Mouse (Mus musculus): ENCODE measurements around the gene Rbfox3. TPM values are rescaled to one million over a fixed set of nuclear protein-coding genes. Genes with fewer than 3 reads are reported as not detected.

Rbfox3 gene
- polyA plus RNA-seq, 1 experiment from 2014 or later = 51.1 TPM

DNA sequence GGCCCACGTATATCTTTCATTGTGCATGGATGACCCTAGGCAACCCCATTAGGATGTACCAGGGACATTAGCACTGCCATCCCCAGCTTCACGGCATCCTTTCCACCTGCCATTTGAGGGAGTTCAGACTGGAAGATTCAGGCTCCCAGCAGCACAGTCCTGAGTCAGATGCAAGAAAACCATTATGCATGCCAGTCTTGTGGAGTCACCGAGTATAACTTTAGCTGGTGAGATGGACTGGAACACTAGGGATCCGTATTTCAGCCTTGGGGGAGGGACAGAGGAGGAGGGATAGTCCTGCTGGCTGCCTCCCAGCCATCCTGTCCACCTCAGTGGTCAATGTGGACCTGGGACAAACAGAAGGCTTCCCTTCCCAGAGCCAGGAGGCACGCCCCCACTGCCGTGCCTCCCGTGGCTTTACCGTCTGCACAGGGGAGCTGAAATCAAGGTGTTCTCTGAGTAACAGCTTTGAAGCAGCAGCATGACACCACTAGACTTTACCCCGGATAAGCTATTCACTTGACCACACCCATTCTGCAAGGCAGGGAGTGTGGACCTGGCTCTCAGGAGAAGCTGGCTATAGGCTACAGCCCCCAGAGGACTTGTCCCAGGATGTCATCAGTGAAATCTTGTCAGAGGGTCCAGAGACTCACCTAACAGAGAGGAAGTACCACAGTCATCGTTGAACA, 78.5 kb downstream of the Rbfox3 start:
- Histone ChIP-seq H3K27me3 (no peaks in the 10 kb centered on the region), H3K9me3 (no peaks in the 10 kb centered on the region), H3K9ac (replicated peaks) (no peak overlapping the region), H3K4me3 (no peak overlapping the region), H3K4me1 (peaks cover 16% of the 10 kb centered on the region), H3K27ac (replicated peaks) (no peak overlapping the region), H3K36me3 (no peaks in the 10 kb centered on the region), H3K4me2 (replicated peaks) (no peak overlapping the region)
- 79% methylated on average over 10 of the region's 10 CpGs for WGBS
- no peak for ATAC-seq (replicated peaks)

DNA sequence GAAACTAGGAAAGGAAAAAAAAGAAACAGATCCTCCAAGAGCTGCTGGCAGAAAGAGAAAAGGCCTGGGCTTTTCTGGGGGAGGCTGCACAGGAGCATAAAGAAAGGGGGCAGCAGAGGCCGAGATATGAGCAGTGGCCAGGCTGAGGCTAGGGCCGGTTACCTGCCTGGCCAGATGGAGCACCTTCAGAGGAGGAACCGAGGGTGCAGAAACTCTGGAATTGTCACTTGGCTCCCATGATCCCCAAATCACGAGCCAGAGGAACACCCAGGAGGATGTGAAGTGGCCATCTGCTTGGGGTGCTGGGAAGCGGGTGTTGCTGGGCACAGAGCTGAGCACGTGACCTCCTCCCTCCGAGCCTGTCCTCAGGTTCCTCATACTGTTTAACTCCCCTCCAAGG, 79.7 kb downstream of the Rbfox3 start:
- H3K27me3 ChIP-seq = no peaks in the 10 kb centered on the region
- H3K4me3 ChIP-seq = no peak overlapping the region
- WGBS = 60% methylated on average over 7 of the region's 7 CpGs
- 0 out of 2 replicates have a peak, but pooled peaks have one; percentile 4 for ATAC-seq (replicated peaks)
- peaks cover 11% of the 10 kb centered on the region; the same call in 1 of the 2 replicates for H3K4me1 ChIP-seq
- no peaks in the 10 kb centered on the region for H3K36me3 ChIP-seq
- H3K9ac ChIP-seq (replicated peaks) = no peak overlapping the region
- H3K4me2 ChIP-seq (replicated peaks) = no peak overlapping the region
- H3K27ac ChIP-seq (replicated peaks) = no peak overlapping the region
- no peaks in the 10 kb centered on the region for H3K9me3 ChIP-seq

DNA sequence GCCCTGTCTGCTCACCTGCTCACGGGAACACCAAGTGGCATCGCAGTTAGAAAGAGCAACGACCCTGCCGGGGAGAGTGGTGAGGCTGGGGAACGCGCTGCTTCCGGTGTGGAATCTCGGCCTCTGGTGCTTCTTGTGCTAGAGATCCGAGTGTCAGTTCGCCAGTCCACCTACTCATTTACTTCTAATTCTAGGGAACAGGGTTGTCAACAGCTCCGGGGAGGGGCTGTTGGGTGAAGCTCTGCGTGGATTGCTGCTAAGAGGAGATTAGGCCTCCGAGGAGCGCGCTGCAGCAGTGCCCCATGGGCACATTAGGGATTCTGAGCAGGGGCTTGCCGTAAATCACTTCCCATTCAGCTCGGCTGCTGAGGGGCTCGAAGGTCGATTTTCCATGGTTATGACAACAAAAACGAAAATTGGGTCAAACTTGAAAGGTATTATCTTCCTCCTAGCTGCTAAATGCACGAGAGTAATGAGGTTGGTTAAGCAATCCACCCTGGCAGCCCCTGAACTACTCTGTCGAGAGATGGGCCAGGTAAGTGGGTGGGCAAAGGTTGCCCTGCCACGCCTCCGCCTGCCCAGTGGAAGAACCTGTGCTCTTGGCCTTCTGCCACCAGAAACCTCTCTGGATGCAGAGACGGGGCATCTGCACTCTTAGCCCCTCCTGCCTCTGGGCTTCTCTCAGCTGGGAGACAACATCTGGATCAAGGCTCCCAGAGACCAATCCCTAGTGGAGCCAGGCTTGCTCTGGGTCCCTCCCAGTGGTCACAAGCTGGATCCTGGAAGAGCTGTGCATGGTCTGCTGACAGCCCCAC, 85.9 kb downstream of the Rbfox3 start:
- no peak overlapping the region for H3K27ac ChIP-seq (replicated peaks)
- no peak overlapping the region for H3K4me3 ChIP-seq
- peaks cover 15% of the 10 kb centered on the region for H3K4me1 ChIP-seq
- ATAC-seq (replicated peaks) = no peak
- H3K36me3 ChIP-seq = no peaks in the 10 kb centered on the region
- H3K9me3 ChIP-seq = no peaks in the 10 kb centered on the region
- no peaks in the 10 kb centered on the region for H3K27me3 ChIP-seq
- no peak overlapping the region for H3K9ac ChIP-seq (replicated peaks)
- H3K4me2 ChIP-seq (replicated peaks) = no peak overlapping the region
- WGBS = 52% methylated on average over 25 of the region's 25 CpGs

DNA sequence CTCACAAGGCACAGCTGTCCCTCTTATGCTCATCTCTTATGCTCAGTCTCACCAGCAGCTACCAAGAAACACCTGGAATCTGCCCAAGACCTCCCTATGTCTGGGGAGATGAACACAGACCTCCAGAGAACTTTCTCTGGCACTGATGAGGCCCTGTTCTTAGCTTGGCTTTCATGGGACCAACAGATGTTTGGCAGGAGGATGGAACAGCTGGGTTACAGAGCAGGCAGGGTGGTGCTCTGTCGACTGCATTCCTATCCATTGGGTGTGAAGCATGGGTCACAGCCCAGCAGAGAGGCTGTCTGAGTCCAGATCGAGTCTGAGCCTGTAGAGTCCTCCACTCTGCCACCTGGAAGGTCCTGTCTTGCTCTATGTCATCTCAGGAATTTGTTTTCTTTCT, 90.0 kb downstream of the Rbfox3 start:
- Histone ChIP-seq H3K27me3 (no peaks in the 10 kb centered on the region), H3K36me3 (no peaks in the 10 kb centered on the region), H3K9me3 (no peaks in the 10 kb centered on the region), H3K4me1 (peaks cover 18% of the 10 kb centered on the region), H3K27ac (replicated peaks) (no peak overlapping the region), H3K4me3 (no peak overlapping the region), H3K4me2 (replicated peaks) (no peak overlapping the region), H3K9ac (replicated peaks) (no peak overlapping the region)
- ATAC-seq (replicated peaks) = no peak
- 66% methylated on average over 2 of the region's 2 CpGs for WGBS

DNA sequence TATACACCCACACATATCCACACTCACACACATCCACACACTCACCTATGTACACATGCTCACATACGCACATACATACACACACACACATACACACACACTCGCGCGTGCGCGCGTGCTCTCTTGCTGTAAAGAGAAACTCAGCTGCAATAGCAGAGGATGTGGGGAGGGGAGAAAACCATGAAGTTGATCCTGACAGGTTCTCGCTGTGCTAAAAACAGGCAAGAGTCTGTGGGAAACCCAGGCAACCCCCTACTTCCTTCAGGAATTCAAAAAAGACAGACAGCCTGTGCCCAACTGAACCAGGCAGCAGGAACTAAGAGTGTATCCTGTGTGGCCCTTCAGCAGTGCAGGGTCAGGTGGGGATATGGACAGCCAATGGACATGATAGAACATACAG, 92.9 kb downstream of the Rbfox3 start:
- no peak for ATAC-seq (replicated peaks)
- H3K9ac ChIP-seq (replicated peaks) = no peak overlapping the region
- H3K27ac ChIP-seq (replicated peaks) = no peak overlapping the region
- no peak overlapping the region for H3K4me2 ChIP-seq (replicated peaks)
- H3K9me3 ChIP-seq = no peaks in the 10 kb centered on the region
- H3K4me3 ChIP-seq = no peak overlapping the region
- H3K36me3 ChIP-seq = no peaks in the 10 kb centered on the region
- H3K27me3 ChIP-seq = no peaks in the 10 kb centered on the region
- peaks cover 24% of the 10 kb centered on the region for H3K4me1 ChIP-seq
- WGBS = 93% methylated on average over 8 of the region's 8 CpGs

DNA sequence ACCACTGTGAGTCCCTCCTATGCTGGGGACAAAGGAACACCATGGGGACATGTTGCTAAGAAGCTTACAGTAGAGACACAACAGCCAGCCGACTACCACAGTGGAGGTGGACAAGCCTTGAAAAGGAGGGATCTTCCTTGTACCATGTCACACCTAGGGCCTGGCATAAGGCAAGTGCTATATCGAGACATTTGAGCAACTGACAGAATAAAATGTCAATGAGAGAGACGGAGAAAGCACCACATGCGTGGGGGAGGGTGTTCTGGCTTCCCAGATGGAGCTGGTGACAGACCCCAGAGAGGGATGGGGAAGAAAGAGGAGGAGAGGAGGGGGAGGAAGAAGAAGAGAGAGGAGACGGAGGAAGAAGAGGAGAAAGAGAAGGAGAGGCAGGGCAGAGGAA, 96.3 kb downstream of the Rbfox3 start:
- Histone ChIP-seq H3K9ac (replicated peaks) (no peak overlapping the region), H3K27me3 (no peaks in the 10 kb centered on the region), H3K27ac (replicated peaks) (peak overlapping the region; percentile 75), H3K9me3 (no peaks in the 10 kb centered on the region), H3K4me3 (no peak overlapping the region), H3K4me1 (peaks cover 25% of the 10 kb centered on the region), H3K36me3 (no peaks in the 10 kb centered on the region), H3K4me2 (replicated peaks) (no peak overlapping the region)
- 54% methylated on average over 5 of the region's 5 CpGs for WGBS
- ATAC-seq (replicated peaks) = peak; percentile 19; the same call in 1 of the 2 replicates

DNA sequence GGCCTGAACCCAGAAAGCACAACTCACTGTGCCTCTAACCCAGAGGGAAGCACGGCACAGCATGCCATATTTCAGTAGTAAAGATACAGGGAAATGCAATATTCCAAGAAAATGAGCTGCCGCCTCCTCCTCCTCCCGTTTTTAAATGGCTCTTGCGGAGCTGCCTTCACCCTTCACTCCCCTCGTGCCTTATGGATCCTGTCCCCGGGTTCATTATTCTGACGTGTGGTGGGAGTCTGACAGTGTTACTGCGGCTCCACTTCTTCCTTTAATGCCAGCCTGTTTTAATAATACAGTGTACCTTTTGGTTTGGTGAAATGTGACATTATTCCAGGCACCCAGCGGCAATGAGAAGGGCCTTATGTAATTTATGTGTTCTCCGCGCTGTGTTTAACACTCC, 97.5 kb downstream of the Rbfox3 start:
- 0 out of 2 replicates have a peak, but pooled peaks have one; percentile 12 for ATAC-seq (replicated peaks)
- peak overlapping the region; percentile 75 for H3K27ac ChIP-seq (replicated peaks)
- H3K9ac ChIP-seq (replicated peaks) = no peak overlapping the region
- H3K4me2 ChIP-seq (replicated peaks) = no peak overlapping the region
- no peak overlapping the region for H3K4me3 ChIP-seq
- H3K27me3 ChIP-seq = no peaks in the 10 kb centered on the region
- H3K9me3 ChIP-seq = no peaks in the 10 kb centered on the region
- no peaks in the 10 kb centered on the region for H3K36me3 ChIP-seq
- peaks cover 25% of the 10 kb centered on the region for H3K4me1 ChIP-seq
- WGBS = 51% methylated on average over 11 of the region's 11 CpGs

DNA sequence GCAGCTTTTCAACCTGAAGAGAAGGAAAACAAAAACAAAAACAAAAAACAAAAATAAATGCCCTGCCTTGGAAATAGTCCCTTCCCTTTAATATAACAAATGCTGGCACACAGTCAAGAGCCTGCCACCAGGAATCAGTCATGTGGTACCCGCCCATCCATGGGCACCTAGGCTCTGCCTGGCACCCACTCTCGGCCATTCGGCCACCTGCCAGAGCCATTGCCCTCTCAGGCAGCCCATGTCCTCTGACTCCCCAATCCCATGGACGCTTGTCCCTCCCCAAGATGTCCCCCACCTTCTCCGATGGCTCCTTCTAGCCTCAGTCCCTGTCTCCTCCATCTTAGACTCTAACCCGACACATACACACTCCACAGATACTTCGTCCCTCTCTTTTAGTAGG, 100.0 kb downstream of the Rbfox3 start:
- no peak overlapping the region for H3K4me3 ChIP-seq
- ATAC-seq (replicated peaks) = no peak
- H3K4me1 ChIP-seq = peaks cover 26% of the 10 kb centered on the region
- no peaks in the 10 kb centered on the region for H3K27me3 ChIP-seq
- no peaks in the 10 kb centered on the region for H3K9me3 ChIP-seq
- no peaks in the 10 kb centered on the region for H3K36me3 ChIP-seq
- WGBS = 85% methylated on average over 7 of the region's 7 CpGs
- H3K4me2 ChIP-seq (replicated peaks) = no peak overlapping the region
- no peak overlapping the region for H3K27ac ChIP-seq (replicated peaks)
- no peak overlapping the region for H3K9ac ChIP-seq (replicated peaks)

DNA sequence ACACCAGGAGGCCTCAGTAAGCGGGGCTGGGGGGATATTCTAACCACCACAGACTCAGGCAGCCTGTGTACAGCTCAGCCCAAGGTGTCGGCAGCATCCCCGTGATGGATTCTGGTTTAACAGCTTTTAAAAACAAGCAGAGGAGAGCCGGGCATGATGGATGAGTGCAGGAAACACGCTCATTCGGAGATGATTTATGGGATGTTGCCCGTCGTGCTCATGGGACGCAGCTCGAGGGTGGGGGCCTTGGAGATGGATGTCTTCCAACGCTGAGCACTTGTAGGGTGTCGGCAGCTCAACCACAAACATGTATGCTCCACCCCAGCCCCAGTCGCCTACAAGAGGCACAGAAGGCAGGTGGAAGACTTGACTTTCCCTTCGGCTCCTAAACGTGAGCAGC, 103.9 kb downstream of the Rbfox3 start:
- H3K9me3 ChIP-seq = no peaks in the 10 kb centered on the region
- 82% methylated on average over 15 of the region's 15 CpGs for WGBS
- H3K4me3 ChIP-seq = no peak overlapping the region
- no peaks in the 10 kb centered on the region for H3K36me3 ChIP-seq
- no peak for ATAC-seq (replicated peaks)
- no peak overlapping the region for H3K9ac ChIP-seq (replicated peaks)
- H3K4me2 ChIP-seq (replicated peaks) = no peak overlapping the region
- H3K27me3 ChIP-seq = no peaks in the 10 kb centered on the region
- no peak overlapping the region for H3K27ac ChIP-seq (replicated peaks)
- H3K4me1 ChIP-seq = peaks cover 4% of the 10 kb centered on the region; the same call in 1 of the 2 replicates

DNA sequence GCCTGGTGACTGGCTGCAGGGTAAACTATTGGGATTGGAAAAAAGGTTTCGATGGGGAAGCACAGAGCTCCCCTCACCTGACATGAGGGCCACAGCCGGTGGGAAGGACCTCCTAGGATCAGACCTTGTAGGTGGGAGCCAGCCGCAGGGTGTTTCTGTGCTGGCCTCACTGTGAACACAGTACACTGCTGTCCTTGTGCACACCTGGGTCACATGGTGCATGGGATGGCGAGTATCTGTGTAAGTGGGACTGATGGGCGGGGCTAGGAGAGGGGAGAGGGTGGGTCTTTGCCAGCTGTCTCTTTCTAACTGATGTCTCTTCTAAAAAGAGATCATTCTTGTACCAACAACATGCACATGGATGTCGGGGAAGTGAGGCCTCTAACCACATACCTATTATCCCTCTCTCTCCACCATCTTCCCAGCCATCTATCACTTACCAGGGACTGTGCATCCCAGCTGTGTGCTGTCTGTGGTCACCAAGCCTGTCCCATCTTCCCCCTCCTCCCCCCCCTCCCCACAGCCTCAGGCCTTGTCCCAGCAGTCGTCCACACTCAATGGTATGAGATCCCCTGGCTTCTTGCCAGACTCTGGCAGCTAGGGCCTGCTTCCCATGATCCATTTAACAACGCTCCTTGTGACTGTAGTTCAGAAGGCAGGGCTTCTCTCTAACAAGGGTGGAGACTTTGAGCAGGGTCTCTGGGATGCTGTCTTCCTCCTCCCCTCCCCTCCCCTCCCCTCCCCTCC, 116.4 kb downstream of the Rbfox3 start:
- H3K9me3 ChIP-seq = no peaks in the 10 kb centered on the region
- H3K36me3 ChIP-seq = no peaks in the 10 kb centered on the region
- 45% methylated on average over 8 of the region's 8 CpGs for whole genome bisulfite sequencing
- H3K4me1 ChIP-seq = peaks cover 53% of the 10 kb centered on the region
- H3K27me3 ChIP-seq = no peaks in the 10 kb centered on the region
- no peak overlapping the region for H3K4me3 ChIP-seq
- no peak overlapping the region for H3K4me2 ChIP-seq (replicated peaks)
- ATAC-seq (replicated peaks) = 0 out of 2 replicates have a peak, but pooled peaks have one; percentile 18
- peak overlapping the region; percentile 97 for H3K27ac ChIP-seq (replicated peaks)
- no peak overlapping the region for H3K9ac ChIP-seq (replicated peaks)

DNA sequence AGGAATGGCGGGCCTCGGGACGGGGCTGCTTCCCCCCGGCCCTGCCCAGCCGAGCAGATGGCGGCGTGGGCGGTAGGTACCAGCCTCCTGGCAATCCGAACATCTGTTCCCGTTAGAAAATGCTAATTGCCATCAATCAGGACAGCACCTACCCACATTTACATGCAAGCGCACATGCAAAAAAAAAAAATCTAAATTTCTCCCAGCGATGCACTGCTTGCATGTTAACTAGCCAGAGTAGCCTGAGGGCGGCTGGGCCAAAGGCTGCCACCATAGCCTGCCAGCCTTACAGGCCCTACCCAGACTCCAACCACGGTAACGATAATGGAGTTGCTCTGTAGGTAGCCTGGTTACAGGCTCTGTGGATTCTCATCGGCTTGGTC, 117.8 kb downstream of the Rbfox3 start:
- no peaks in the 10 kb centered on the region for H3K36me3 ChIP-seq
- no peaks in the 10 kb centered on the region for H3K27me3 ChIP-seq
- H3K9me3 ChIP-seq = no peaks in the 10 kb centered on the region
- H3K4me1 ChIP-seq = peaks cover 53% of the 10 kb centered on the region
- WGBS = 13% methylated on average over 16 of the region's 16 CpGs
- H3K9ac ChIP-seq (replicated peaks) = peak overlapping the region; percentile 34; the same call in 1 of the 2 replicates
- peak overlapping the region; percentile 18 for H3K4me2 ChIP-seq (replicated peaks)
- ATAC-seq (replicated peaks) = peak; percentile 79
- H3K4me3 ChIP-seq = no peak overlapping the region
- H3K27ac ChIP-seq (replicated peaks) = peak overlapping the region; percentile 97
